Mouse (Mus musculus) myocyte (in vitro differentiated cells): ENCODE measurements around the gene Zc2hc1b.

Experiments used
- CEBPB ChIP-seq: IDR thresholded peaks from 2 replicates; pipeline ENCODE4 v1.6.1; 2011; ENCODE audit warnings: mild to moderate bottlenecking, moderate library complexity; ENCODE audit not compliant: poor library complexity, insufficient read depth, severe bottlenecking
- E2F4 ChIP-seq: IDR thresholded peaks from one replicate; pipeline ENCODE4 v1.6.1; 2011; ENCODE audit warnings: mild to moderate bottlenecking, control low read depth, moderate library complexity; ENCODE audit not compliant: insufficient read depth
- MYOD1 ChIP-seq, 3 experiments: IDR thresholded peaks; one replicate each; pipeline ENCODE4 v1.6.1; 2011; ENCODE audit warnings: control low read depth in 2 of 3, low read depth in 2 of 3, mild to moderate bottlenecking in 2 of 3, moderate library complexity in 1 of 3; ENCODE audit not compliant: insufficient read length in 2 of 3, control insufficient read depth in 1 of 3
- POLR2A ChIP-seq: IDR thresholded peaks from one replicate; pipeline ENCODE4 v1.6.1; 2011; ENCODE audit warnings: low read depth, mild to moderate bottlenecking, control low read depth, moderate library complexity; ENCODE audit not compliant: insufficient read length
- POLR2AphosphoS2 ChIP-seq: IDR thresholded peaks from one replicate; pipeline ENCODE4 v1.6.1; 2011; ENCODE audit warnings: low read depth, control low read depth; ENCODE audit not compliant: insufficient read length
- TCF12 ChIP-seq: IDR thresholded peaks from one replicate; pipeline ENCODE4 v1.6.1; 2011; ENCODE audit warnings: mild to moderate bottlenecking, control low read depth; ENCODE audit not compliant: poor library complexity, insufficient read depth, severe bottlenecking
- USF1 ChIP-seq: IDR thresholded peaks from one replicate; pipeline ENCODE4 v1.6.1; 2011; ENCODE audit warnings: low read depth, mild to moderate bottlenecking, control low read depth, moderate library complexity

DNA sequence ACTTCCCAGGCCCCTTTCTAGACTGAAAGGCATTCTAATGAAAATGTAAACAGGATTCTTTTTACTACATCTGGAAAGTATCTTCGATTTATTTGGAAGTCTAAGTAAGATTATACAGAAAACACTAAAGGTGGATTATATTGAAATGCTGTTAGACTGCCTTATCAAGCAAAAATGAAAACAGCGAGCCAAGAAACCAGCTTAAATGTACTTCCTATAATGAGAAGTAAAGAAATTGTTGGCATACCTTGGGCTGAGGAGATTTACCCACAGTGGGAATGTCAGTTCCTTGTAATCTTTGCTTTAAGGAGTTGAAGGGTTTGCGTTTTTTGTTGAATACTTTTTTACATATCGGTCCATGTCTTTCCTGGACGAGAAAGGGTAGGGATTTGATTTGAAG lies 9.4 kb downstream of the Zc2hc1b start:
- no peak for TF ChIP-seq POLR2A
- TF ChIP-seq TCF12, result no peak
- TF ChIP-seq E2F4, result no peak
- TF ChIP-seq CEBPB, result no peak
- TF ChIP-seq POLR2AphosphoS2, result no peak
- no peak for TF ChIP-seq USF1
- no peak for TF ChIP-seq MYOD1 (IDR thresholded peaks at IDR 0.05; ENCODE audit: control insufficient read depth in 1 of 3, insufficient read length in 2 of 3, low read depth in 2 of 3)
